Mouse (Mus musculus) liver, postnatal 0 days (tissue): ENCODE measurements at regions not wholly inside any gene's neighbourhood (a gene's known extent, or its start where the extent isn't known, plus 50 kb on each side); places are given as distances from the start of the nearest gene placed in this dataset.

ENCODE experiments used
- ATAC-seq: fragments of 200-750 bp; cut with Nextera tagmentation; 2 replicates; pipeline ENCODE4 v1.8.0; 2017; ENCODE audit warnings: mild to moderate bottlenecking, moderate library complexity
- DNase-seq: peaks from one replicate; pipeline ENCODE4 v3.0.0-alpha.2; 2016
- H3K27ac ChIP-seq: fragments of 300-500 bp; sonication (generic); 2 replicates; pipeline ENCODE4 v1.5.1; 2014; ENCODE audit warnings: antibody characterized with exemption, moderate library complexity, mild to moderate bottlenecking, low read depth
- H3K27me3 ChIP-seq: fragments of 300-500 bp; sonication (generic); 2 replicates; pipeline ENCODE4 v1.6.1; 2014; ENCODE audit warnings: low read length, control low read depth, mixed read lengths; ENCODE audit not compliant: insufficient read depth
- H3K36me3 ChIP-seq: fragments of 300-500 bp; sonication (generic); replicated peaks from 2 replicates; pipeline ENCODE4 v1.6.1; 2014; ENCODE audit warnings: mild to moderate bottlenecking, control low read depth, low read length, moderate library complexity, mixed read lengths; ENCODE audit not compliant: insufficient read depth
- H3K4me1 ChIP-seq: fragments of 300-500 bp; sonication (generic); 2 replicates; pipeline ENCODE4 v1.6.1; 2014; ENCODE audit warnings: antibody characterized with exemption, mild to moderate bottlenecking, control low read depth; ENCODE audit not compliant: insufficient read depth
- H3K4me2 ChIP-seq: fragments of 300-500 bp; sonication (generic); 2 replicates; pipeline ENCODE4 v1.6.1; 2014; ENCODE audit warnings: low read depth, mild to moderate bottlenecking, low read length, moderate library complexity, mixed read lengths
- H3K4me3 ChIP-seq: fragments of 300-500 bp; sonication (generic); 2 replicates; pipeline ENCODE4 v1.5.1; 2014; ENCODE audit warnings: low read depth, low read length
- H3K9ac ChIP-seq: fragments of 300-500 bp; sonication (generic); replicated peaks from 2 replicates; pipeline ENCODE4 v1.6.1; 2014; ENCODE audit warnings: mild to moderate bottlenecking, moderate library complexity
- H3K9me3 ChIP-seq: fragments of 300-500 bp; sonication (generic); 2 replicates; pipeline ENCODE4 v1.6.1; 2016; ENCODE audit warnings: mild to moderate bottlenecking, control low read depth, low read length, mixed read lengths
- CTCF ChIP-seq: sonication (generic); IDR thresholded peaks from 2 replicates; pipeline ENCODE4 v1.5.1; 2016; ENCODE audit warnings: antibody characterized with exemption, low read depth
- EP300 ChIP-seq: IDR thresholded peaks from 2 replicates; pipeline ENCODE4 v1.6.1; 2016; ENCODE audit warnings: antibody characterized with exemption, low read depth, mild to moderate bottlenecking
- WGBS: fragments of 180-500 bp; shearing (Covaris S2); extraction: QIAGEN DNeasy Blood & Tissue Kit; methylation state at CpG from one replicate; pipeline ENCODE4 v1.1.7; 2014; ENCODE audit not compliant: insufficient replicate concordance; 5-methylcytosine and 5-hydroxymethylcytosine counted together

DNA sequence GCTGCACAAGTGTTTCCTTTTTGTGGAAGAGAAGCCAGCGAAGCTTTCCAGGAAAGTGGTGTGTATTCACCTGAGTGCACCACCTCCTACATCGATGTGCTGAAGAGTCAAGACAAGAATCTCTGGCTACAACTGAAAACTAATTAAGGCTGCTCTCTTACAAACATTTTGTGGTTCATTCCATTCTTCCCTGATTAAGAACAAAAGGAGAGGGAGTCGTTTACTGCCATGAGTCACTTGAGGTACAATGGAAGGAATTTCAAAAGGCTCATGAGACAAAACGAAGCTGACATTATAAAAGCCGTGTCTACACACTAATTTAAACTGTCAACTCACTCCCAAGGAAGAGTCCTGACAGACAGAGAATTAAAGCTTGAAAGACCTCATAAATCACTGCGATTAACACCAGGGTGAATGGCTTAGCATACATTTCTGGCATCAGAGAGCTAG is 206.3 kb upstream of the Gm15217 start:
- Histone ChIP-seq H3K36me3 (no peaks in the 10 kb centered on the region), H3K4me3 (no peak overlapping the region), H3K4me1 (no peaks in the 10 kb centered on the region), H3K27ac (no peak overlapping the region), H3K9me3 (no peaks in the 10 kb centered on the region), H3K4me2 (no peak overlapping the region), H3K9ac (no peak overlapping the region), H3K27me3 (no peaks in the 10 kb centered on the region)
- ATAC-seq, result no peak
- TF ChIP-seq CTCF (no peak), EP300 (no peak)
- no peak for DNase-seq
- 52% methylated on average over 6 of the region's 6 CpGs for WGBS

DNA sequence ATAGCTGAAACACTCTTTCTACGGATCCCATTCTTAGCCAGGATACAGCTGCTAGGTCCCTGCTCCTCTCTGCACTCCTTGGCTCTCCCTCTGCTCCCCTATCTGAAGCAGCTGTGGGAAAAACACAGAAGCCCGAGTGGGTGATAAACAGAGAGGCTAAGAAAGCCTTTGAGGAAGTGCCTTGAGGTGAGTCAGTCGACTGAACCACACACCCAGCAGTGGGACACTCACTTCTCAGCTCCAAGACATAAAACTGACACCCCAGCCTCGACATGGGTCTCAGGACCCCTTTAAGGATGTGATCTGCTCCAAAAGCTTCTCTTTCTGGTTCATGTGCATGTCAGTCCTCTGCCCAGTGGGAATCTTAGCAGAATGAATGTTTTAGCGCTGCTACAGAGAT is 204.8 kb upstream of the Gm15217 start:
- Histone ChIP-seq H3K4me3 (no peak overlapping the region), H3K27me3 (no peaks in the 10 kb centered on the region), H3K36me3 (no peaks in the 10 kb centered on the region), H3K9ac (no peak overlapping the region), H3K4me1 (no peaks in the 10 kb centered on the region), H3K27ac (no peak overlapping the region), H3K9me3 (no peaks in the 10 kb centered on the region), H3K4me2 (no peak overlapping the region)
- TF ChIP-seq CTCF, result no peak
- TF ChIP-seq EP300, result no peak
- 35% methylated on average over 5 of the region's 5 CpGs for WGBS
- no peak for DNase-seq
- no peak for ATAC-seq

DNA sequence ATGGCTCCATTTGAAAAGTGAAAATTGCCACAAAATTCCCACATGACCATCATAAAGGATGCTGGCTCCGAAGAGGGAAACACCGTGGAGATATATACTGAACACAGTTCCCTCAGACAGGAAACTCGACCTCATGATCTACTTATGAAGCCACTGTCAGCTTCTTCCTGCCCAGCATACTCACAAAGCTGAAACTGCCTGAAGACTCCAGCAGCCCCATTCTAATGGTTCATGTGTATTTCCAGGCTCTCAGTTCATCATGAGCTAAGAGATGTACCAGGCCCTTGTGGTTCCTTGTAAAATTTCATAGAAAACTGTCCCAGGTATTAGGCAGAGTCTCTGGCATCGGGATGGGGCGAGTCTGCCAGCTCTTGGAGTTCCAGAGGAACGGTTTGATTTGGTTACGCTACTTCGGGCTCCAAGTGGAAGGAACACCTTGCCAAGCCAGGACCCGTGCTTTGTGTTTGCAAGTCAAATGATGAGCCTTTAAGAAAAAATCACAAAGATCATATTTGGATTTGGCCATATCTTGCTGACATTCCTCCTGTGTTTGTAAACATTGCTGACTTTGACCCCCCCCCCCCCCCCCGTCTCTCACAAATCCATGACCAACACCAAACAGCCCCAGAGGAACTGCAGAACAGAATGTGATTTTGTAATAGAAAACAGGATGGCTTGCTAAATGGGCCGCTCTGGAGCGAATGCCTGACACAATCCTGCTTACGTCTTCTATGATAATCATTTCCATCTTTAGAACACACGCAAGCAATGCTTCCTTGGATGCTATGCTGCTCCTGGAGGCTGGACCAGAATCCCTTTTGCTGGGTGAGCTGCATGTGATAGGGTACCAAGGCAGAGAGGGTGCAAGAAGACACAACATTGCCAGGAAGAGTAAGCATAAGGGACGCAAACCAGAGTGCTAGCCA is 203.7 kb upstream of the Gm15217 start:
- Histone ChIP-seq H3K36me3 (no peaks in the 10 kb centered on the region), H3K27ac (no peak overlapping the region), H3K4me1 (no peaks in the 10 kb centered on the region), H3K9me3 (no peaks in the 10 kb centered on the region), H3K27me3 (no peaks in the 10 kb centered on the region), H3K4me3 (no peak overlapping the region), H3K4me2 (no peak overlapping the region), H3K9ac (no peak overlapping the region)
- no peak for DNase-seq
- TF ChIP-seq CTCF (no peak), EP300 (no peak)
- 65% methylated on average over 15 of the region's 15 CpGs for WGBS
- ATAC-seq, result no peak

DNA sequence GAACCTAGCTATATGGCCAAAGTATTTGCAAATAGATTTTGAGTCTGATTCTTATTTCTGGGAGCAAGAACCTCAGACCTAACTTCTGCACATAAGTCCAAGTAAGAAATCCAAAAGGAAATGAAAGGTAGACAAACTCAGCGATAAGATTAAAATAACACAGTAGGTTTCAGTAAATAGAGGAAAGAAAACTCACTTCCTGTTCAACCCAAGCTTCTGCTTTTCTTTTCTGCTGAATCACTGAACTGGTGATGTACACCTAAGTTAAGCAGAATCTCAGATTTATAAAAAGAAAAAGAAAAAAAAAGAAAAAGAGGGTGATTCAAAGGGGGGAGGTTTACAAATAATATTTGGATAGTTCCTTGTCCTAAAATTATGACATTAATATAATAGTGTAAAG is 200.2 kb upstream of the Gm15217 start:
- Histone ChIP-seq H3K9ac (no peak overlapping the region), H3K4me2 (no peak overlapping the region), H3K4me1 (no peaks in the 10 kb centered on the region), H3K36me3 (no peaks in the 10 kb centered on the region), H3K27ac (no peak overlapping the region), H3K27me3 (no peaks in the 10 kb centered on the region), H3K9me3 (no peaks in the 10 kb centered on the region), H3K4me3 (no peak overlapping the region)
- TF ChIP-seq EP300 (no peak), CTCF (no peak)
- WGBS, result 35% methylated on average over 1 of the region's 1 CpGs
- ATAC-seq (no peak), DNase-seq (no peak)

DNA sequence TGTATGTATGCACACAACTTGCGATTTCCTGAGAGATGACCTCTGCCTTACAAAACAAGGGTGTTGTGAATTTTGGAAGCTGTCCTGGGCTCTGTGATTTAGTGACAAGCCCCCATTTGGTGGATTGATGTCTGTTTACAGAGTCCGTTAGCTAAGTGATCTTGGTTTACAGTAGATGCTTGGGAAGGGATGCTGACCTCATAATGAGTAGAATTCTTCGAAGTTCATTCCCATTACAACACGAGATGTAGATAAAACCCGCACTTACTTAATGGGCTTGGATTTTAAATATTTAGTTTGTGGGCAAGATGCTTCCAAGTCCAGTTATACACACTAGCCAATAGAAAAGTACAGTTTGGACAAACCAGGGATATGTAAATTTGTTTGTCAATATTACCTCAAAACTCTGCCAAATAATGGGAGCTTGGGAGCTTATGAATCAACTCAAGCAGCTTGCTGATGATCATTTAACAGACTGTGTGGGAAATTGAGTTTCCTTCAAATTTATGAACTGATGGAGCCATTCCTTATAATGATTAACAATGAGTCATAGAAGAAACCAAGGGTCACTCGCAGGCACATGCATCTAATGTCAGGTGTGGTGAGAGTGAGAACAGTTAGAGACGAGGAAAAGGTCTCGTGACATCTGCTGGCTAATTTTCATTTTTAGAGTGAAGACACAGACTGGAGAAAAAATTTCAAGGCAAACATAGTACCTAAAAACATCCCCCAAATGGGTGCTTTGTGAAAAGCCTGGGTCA is 187.4 kb upstream of the Gm15217 start:
- no peaks in the 10 kb centered on the region for H3K4me1 ChIP-seq
- no peak overlapping the region for H3K4me2 ChIP-seq
- DNase-seq (no peak), ATAC-seq (no peak)
- no peaks in the 10 kb centered on the region for H3K36me3 ChIP-seq
- H3K27me3 ChIP-seq, result no peaks in the 10 kb centered on the region
- no peak overlapping the region for H3K27ac ChIP-seq
- no peak overlapping the region for H3K4me3 ChIP-seq
- H3K9ac ChIP-seq, result no peak overlapping the region
- no peak for TF ChIP-seq CTCF
- no peak for TF ChIP-seq EP300
- 77% methylated on average over 8 of the region's 8 CpGs for WGBS
- H3K9me3 ChIP-seq, result no peaks in the 10 kb centered on the region

DNA sequence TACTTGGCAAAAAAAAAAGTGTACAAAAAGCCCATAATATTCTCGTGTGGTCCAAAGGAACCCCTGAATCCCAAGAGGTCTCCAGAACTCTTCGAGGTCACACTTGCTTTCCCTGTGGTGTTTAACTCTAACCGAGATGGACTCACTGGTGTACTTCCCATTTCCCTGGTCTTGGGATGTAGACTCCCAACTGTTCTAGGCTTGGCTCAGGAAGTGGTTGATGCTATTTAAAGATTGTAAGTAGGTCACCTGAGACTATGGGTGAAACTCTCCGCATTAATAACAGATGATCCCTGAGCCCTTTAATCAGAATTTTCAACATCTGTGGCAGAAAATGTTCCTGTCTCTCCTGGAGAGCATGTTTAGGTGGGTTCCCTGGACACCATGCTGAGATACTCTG is 185.6 kb upstream of the Gm15217 start:
- Histone ChIP-seq H3K9ac (no peak overlapping the region), H3K36me3 (no peaks in the 10 kb centered on the region), H3K4me1 (no peaks in the 10 kb centered on the region), H3K9me3 (no peaks in the 10 kb centered on the region), H3K27me3 (no peaks in the 10 kb centered on the region), H3K4me2 (no peak overlapping the region), H3K4me3 (no peak overlapping the region), H3K27ac (no peak overlapping the region)
- DNase-seq (no peak), ATAC-seq (no peak)
- WGBS, result 57% methylated on average over 4 of the region's 4 CpGs
- TF ChIP-seq EP300 (no peak), CTCF (no peak)
